Mouse (Mus musculus): ENCODE results near the gene Msrb3.

DNA sequence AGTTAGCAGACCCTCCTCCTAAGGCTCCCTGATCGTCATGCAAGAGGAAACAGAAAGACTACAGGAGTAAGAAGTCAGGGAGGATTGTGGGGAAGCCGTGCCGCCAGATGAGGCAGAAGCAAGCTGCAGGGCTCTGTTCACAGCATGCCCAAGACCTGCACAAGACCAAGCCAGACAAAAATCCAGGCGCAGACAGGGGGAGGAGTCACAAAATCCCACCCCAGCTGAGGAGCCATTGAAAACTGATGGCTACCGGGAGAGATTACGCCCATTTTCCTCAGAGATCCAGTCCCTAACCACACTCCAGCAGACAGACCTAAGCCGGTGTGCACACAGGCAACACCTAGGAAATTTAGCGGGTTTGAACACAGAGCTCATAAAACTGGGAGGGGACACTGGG, 10.4 kb downstream of the Msrb3 start:
- TF ChIP-seq POLR2A (IDR thresholded peaks at IDR 0.05; ENCODE audit: control insufficient read depth in 1 of 2, insufficient read depth in 1 of 2, low read depth in 1 of 2, low read length in 2 of 2, poor library complexity in 1 of 2), result no peak
- no peak for TF ChIP-seq CTCF (IDR thresholded peaks at IDR 0.05 in 2 of 3, conservative IDR thresholded peaks at IDR 0.05 in 1 of 3; ENCODE audit: control insufficient read depth in 1 of 3, insufficient read depth in 1 of 3, low read depth in 2 of 3, low read length in 3 of 3, poor library complexity in 1 of 3, severe bottlenecking in 1 of 3)
- TF ChIP-seq TCF12 (IDR thresholded peaks at IDR 0.05; ENCODE audit: low read depth, low read length), result no peak
- TF ChIP-seq MEF2A (IDR thresholded peaks at IDR 0.05; ENCODE audit: extremely low read depth, insufficient replicate concordance, low read depth, low read length, poor library complexity, severe bottlenecking), result no peak
- no peak for TF ChIP-seq EP300 (IDR thresholded peaks at IDR 0.05; ENCODE audit: low read depth in 1 of 2, low read length in 2 of 2)
- no peak for TF ChIP-seq GATA1 (IDR thresholded peaks at IDR 0.05; ENCODE audit: low read depth, low read length)

Data from MEL (cell line).